Mouse (Mus musculus) lung, adult 18-20 months (tissue): Measurements from ENCODE around the gene Erich4.
A peak's percentile ranks its signal among the peaks of the same experiment; 100 is the strongest.

Source experiments
- DNase-seq, 2 experiments: peaks; one replicate each; pipeline ENCODE4 v3.0.0; 2022; ENCODE audit warnings: mixed read lengths in 2 of 2

Erich4 gene

DNA sequence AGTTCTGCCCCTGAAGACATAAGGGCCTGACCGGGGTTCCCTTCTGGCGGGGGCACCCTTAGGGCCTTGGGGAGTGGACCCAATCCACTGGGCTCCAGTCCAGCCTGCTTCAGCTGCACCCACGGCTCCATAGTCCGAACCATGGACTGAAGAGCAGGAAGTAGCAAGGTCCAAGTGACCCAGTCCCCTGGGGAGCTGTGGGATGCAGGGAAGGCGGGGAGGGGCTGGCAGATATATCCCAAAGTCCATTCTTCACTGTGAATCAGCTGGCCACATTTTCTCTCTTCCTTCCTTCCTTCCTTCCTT, at the start of gene Erich4:
TSS of gene Erich4 (minus strand) at position 187 of the 306 bp plus-strand sequence.
- no peak for DNase-seq

DNA sequence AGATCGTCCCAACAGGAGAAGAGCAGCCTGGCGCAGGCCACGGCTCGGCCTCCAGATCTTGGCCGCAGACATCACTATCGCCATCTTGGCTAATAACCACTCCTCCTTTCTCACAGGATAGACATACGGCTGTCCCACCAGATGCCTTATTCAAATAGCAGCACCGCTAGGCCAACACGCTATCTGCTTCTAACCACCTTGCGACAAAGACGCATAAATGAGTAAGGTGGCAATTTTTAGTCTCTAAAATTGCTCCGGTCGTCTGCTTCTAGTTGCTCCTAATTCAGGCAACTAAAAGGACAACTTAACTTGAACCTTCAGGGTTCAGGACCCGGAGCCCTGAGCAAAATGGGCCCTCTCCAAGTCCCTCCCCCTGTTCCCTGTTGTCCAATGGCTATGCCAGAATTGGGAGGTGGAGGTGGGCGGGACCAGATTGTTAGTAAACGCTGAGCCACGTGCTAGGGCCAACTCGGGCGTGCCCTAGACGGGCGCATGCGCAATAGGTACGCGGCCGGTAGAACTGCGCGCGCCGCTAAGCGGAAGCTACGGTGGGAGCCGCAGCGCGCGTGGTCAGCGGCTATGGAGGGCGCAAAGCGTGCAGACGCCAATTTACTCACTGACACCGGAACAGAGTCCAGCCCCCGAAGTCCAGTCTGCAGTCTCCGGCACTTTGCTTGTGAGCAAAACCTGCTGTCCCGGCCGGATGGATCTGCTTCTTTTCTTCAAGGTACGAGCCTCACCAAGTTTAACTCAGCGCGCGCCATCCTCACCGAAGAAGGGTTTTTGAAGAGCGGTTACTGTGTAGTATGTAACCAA, 43.2 kb upstream of the Erich4 start, which contains the start of the genes Bckdha and Exosc5:
TSS of gene Bckdha (minus strand) at position 325 of the 816 bp plus-strand sequence.
TSS of gene Exosc5 (plus strand) at position 508 of the 816 bp plus-strand sequence.
- peak; percentile 100 for DNase-seq

- DNase-seq: no peak
Observed at GRCm38 (mm10) chr7:25657785-25658184, 42.1 kb upstream of the Erich4 start.

- DNase-seq: no peak
Observed at GRCm38 (mm10) chr7:25655601-25656428, 40.1 kb upstream of the Erich4 start.

- no peak for DNase-seq
Observed at GRCm38 (mm10) chr7:25652244-25652759, 36.6 kb upstream of the Erich4 start.

- peak in 1 of 2 experiments; percentile 20 for DNase-seq
Observed at GRCm38 (mm10) chr7:25651281-25651680, 35.6 kb upstream of the Erich4 start.

GRCm38 (mm10) chr7:25649839-25650238, 34.1 kb upstream of the Erich4 start:
- DNase-seq: peak in 1 of 2 experiments; percentile 18

GRCm38 (mm10) chr7:25647574-25648123, 32.0 kb upstream of the Erich4 start:
- DNase-seq: peak in 1 of 2 experiments; percentile 18

DNA sequence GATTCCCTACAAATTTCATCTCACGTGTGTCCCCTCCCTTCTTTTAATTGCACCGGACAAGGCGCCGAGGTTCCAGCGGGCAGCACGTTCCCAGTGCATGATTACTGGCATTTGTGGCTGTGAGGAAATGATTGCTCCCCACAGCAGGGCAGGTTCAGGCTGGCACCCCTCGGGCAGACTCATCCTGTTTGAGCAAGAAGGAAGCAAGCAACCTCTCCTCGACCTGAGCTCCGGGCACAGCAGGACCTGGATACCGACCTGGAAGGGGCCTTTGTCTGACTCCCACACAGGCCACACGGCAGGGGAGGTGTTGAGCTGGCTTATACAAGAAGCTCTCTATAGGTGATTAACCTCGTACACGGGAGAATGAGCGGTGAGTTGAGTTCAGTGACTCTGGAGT, 29.4 kb upstream of the Erich4 start:
- DNase-seq: no peak

- no peak for DNase-seq
Observed at GRCm38 (mm10) chr7:25644631-25645030, 28.9 kb upstream of the Erich4 start.

GRCm38 (mm10) chr7:25644136-25644535, 28.4 kb upstream of the Erich4 start:
- no peak for DNase-seq

DNA sequence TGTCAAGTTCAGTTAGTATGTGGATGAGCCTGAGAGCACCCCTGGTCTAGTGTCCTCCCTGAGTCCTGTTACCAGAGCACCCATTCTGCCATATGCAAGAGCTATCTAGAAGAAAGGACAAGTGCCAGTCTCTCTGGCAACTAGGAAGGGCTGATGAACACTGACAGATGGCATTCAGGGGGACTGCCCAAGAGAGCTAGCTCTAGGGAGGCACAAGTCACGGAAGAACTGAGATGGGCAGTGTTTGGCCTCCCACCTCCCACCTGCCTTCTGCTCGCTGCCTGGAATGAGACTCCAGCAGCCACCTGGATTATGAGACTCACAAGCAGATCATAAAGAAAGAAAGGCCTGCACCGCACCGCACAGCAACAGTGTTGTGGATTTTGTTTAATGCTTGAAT, 24.1 kb upstream of the Erich4 start:
- DNase-seq: no peak

DNA sequence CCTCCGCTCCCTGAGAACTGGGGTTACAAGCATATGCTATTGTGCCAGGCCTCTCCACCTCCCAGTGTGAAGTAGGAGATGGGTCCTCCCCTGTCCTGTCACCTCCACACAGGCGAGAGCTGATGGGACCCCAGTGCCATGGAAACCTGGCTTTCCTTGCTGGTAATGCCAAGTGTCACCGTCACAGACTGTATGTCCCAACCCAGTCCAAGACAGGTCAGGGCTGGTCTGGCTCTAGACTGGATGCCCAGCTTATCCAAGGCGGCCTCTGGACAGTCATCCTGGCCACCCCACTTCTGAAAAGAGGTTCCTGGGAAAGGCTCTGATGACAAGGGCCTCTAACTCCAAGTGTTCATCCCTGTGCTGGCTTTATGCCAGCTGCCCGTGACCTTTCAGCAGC, 21.4 kb upstream of the Erich4 start:
- DNase-seq: no peak

DNA sequence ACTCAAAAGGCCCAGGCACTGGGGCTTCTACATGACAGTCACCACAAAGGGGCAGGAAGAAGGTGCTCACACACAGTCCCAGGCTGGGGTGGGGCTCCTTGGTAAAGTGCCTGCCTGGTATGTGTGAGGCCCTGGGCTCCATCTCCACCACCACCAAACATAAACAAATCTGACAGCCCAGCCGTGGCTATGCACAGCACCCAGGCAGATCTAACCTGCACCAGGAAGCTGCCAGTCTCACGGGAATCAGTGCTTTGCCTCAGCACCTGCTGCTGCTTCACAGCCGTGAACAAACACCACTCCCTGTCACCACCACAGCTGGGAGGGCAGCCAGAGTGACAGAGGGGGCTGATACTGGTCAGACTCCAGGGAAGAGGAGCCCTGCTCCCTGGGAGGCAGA, 20.7 kb upstream of the Erich4 start:
- peak in 1 of 2 experiments; percentile 40 for DNase-seq

DNA sequence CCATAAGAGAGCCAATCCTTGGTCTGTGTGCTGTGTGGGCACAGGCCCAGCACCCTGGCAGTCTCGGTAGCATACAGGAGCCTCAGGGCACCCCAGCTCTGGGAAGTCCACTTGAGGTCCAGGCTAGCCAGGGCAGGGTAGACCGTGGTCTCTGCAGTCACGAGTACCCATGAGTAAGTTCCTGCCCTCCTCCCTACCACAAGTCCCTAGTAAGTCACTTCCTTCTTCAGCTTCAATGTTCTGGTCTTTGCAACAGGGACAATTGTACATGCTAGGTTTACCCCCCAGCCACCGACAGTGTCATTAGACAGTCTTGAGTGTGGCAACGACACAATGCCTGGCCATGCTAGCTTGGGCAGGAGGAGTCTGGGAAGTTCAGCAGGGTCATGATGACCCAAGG, 17.0 kb upstream of the Erich4 start:
- peak in 1 of 2 experiments; percentile 18 for DNase-seq

DNA sequence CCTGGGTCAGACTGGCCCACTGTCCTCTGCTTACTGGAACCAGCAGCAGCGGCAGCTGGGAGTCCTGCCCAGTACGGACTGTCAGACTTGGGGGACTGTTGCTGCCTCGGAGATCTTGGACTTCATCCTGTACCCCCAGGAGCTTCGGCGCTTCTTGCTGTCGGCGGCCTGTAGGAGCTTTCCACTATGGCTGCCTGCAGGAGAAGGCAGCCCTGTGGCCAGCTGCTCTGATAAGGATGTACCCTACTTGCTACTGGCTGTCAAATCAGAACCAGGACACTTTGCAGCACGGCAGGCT, 12.6 kb upstream of the Erich4 start:
- DNase-seq: no peak

- peak; percentile 75 to 83 for DNase-seq
Observed at GRCm38 (mm10) chr7:25627431-25628322, 12.0 kb upstream of the Erich4 start.

- DNase-seq: peak; percentile 75 to 79
Observed at GRCm38 (mm10) chr7:25626509-25627430, 11.1 kb upstream of the Erich4 start, which contains the start of gene B3gnt8. Gene B3gnt8 (plus strand): TSS chr7:25626654.

GRCm38 (mm10) chr7:25625594-25626250, 10.0 kb upstream of the Erich4 start:
- no peak for DNase-seq

DNA sequence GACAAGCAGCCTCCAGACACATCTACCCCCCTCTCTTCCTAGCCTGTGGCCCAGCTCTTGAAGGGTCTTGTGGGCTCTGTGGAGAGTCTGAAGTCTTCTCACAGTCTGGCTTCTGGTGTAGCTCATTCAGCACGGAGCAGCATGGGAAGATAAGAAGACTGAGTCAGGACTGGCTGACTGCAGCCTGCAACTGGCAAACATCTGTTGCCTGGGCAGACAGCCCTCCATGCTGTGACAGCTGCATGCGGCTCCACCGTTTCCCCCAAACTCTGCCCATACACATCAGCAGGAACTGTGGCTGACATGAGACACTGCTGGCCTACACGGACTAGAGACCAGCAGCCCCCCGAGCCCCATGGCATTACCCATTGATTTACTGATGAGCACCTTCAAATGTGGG, 9.2 kb upstream of the Erich4 start:
- DNase-seq: no peak
